Mouse (Mus musculus): ENCODE results near the gene Kcnj9.

DNA sequence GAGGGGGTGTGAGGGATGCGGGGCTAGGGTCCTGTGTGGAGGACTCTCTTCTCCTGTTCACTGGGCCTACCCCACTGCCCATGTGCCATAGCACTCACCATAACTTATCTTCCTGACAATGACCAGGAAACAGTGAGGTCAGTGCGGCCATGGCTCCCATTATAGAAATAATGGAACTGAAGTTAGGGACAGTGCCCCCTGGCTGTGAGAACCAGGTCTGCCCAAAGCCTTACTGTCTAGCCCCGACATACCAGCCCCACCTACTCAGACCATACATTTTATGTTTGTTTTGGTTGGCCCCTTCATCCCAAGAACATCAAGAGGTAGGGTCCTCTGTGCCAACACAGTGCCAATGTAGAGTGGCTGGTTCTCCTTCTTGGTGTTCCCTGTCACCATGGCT is 23.5 kb downstream of the Kcnj9 start:
- no peak for TF ChIP-seq TCF12 (IDR thresholded peaks at IDR 0.05; ENCODE audit: insufficient read depth, poor library complexity, severe bottlenecking)
- no peak for TF ChIP-seq POLR2A (IDR thresholded peaks at IDR 0.05; ENCODE audit: insufficient read length, low read depth)
- no peak for TF ChIP-seq USF1 (IDR thresholded peaks at IDR 0.05; ENCODE audit: low read depth)
- no peak for TF ChIP-seq REST (IDR thresholded peaks at IDR 0.05; ENCODE audit: insufficient read depth, insufficient read length)
- no peak for TF ChIP-seq E2F4 (IDR thresholded peaks at IDR 0.05; ENCODE audit: insufficient read depth)
- no peak for TF ChIP-seq POLR2AphosphoS2 (IDR thresholded peaks at IDR 0.05; ENCODE audit: insufficient read length, low read depth)
- TF ChIP-seq MYOG (IDR thresholded peaks at IDR 0.05; ENCODE audit: control insufficient read depth in 1 of 3, insufficient read depth in 1 of 3, insufficient read length in 2 of 3, low read depth in 2 of 3): no peak

Measured in myocyte (in vitro differentiated cells).